Mouse (Mus musculus) gonadal fat pad, adult 2 months (tissue): ENCODE data around the gene Pard3. TPM values are rescaled to one million over a fixed set of nuclear protein-coding genes. Genes with fewer than 3 reads are reported as not detected.
A peak's percentile ranks its signal among the peaks of the same experiment; 100 is the strongest.

Experiments
- DNase-seq: peaks from one replicate; pipeline ENCODE4 v3.0.0-alpha.2; 2012; ENCODE audit warnings: low read depth
- polyA plus RNA-seq: library from polyadenylated mRNA; depleted of rRNA; stranded (reverse); fragments of >200 nt; gene quantifications from 2 replicates; pipeline ENCODE4 v1.2.3, GENCODE M21; 2012

Pard3 gene
- polyA plus RNA-seq, 1 experiment = 31.5 TPM

- DNase-seq = no peak
Observed at GRCm38 (mm10) chr8:127341046-127341445, 277.4 kb downstream of the Pard3 start.

DNA sequence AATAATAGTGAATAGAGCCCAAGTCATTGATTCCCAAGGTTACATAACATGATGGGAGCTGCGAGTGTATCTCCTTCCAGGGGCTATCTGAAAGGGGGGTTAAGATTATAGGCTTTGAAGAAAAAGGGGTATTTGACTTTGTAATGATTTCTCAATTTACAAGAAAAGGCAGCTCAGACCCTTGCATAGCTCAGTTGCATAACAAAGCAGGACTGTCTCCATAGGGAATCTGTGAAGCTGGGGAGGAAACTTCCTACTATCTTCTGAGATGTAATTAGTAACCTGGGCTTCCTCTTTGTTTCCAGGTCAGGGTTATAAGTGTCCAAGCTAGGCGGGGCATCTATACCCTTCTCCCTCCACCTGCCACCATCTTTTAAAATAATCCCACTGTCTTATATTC lies 279.4 kb downstream of the Pard3 start:
- DNase-seq = no peak

DNA sequence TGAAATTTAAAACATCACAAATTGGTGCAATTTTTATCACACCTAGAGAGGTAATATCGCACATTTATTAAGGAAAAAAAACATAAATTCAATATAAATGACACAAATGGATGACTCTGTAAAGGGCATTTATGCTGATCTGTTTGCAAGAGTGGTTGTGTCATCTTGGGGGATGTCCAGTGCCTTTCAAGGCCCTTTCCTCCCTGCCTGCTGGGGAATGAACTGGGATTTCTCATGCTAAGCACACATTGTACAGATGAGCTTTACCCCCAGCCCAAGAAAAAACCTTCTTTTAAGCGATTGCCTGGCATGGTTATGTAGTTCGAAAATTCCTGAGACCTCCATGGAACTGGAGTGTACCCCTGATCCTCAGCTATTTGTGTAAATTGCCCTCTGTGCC lies 280.7 kb downstream of the Pard3 start:
- no peak for DNase-seq

GRCm38 (mm10) chr8:127345912-127346423 lies 282.3 kb downstream of the Pard3 start:
- no peak for DNase-seq

- DNase-seq = peak; percentile 63
Observed at GRCm38 (mm10) chr8:127347890-127348495, 284.3 kb downstream of the Pard3 start.

DNA sequence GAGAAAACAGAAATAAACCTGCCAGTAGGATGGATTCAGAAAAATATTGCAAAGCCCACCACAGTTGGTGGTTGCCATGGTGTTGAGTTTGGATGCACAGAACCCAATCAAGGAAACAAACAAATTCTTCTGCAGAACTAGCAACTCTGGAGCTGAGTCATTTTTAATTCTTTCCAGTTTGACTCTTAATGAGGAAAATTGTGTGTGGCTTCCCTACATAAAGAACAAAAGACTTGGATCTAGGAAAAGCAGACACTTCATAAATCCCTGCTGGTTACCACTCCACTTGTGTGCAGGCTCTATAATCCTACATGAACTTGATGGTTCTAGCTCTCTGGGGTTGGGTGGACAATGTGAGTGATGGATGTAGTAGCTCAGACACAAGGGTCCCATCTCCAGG lies 298.1 kb downstream of the Pard3 start:
- DNase-seq = no peak

DNA sequence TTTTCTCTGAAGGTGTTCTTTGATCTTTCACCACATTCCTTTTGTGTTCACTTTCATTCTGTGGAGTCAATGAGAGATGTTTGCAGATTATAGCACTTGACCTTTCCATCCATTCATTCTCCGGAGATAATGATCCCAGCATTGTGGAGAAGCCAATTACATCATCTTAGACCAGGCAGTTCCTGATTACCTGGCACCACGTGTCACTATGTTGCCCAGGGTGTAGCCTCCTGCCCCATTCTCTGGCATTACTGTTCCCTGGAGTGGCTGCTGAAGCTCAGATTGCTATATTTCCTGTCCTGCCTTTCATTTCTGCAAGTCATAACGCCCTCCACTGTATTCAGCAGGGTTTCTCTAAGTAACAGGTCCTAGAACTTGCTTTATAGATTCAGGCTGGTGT lies 304.7 kb downstream of the Pard3 start:
- no peak for DNase-seq

DNA sequence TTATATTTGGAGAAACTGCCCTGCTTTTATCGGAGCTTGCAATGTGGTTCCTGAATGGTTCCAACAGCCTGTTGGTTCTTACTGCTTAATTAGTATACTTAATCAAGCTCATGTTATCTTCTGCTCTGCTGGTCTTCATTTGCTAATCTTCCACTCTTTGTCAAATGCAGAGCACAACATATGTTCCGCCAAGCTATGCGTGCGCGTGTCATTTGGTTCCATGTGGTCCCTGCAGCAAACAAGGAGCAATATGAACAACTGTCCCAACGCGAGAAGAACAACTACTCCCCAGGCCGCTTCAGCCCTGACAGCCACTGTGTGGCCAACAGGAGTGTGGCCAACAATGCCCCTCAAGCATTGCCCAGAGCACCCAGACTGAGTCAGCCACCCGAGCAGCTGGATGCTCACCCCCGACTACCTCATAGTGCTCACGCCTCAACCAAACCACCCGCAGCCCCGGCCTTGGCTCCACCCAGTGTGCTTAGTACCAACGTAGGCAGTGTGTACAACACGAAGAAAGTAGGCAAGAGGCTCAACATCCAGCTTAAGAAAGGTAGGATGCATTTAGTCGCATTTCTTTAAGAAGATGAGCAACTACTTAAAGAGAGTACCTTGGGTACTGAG lies 307.7 kb downstream of the Pard3 start:
- DNase-seq = no peak

- DNase-seq = no peak
Observed at GRCm38 (mm10) chr8:127377775-127378174, 314.1 kb downstream of the Pard3 start.

DNA sequence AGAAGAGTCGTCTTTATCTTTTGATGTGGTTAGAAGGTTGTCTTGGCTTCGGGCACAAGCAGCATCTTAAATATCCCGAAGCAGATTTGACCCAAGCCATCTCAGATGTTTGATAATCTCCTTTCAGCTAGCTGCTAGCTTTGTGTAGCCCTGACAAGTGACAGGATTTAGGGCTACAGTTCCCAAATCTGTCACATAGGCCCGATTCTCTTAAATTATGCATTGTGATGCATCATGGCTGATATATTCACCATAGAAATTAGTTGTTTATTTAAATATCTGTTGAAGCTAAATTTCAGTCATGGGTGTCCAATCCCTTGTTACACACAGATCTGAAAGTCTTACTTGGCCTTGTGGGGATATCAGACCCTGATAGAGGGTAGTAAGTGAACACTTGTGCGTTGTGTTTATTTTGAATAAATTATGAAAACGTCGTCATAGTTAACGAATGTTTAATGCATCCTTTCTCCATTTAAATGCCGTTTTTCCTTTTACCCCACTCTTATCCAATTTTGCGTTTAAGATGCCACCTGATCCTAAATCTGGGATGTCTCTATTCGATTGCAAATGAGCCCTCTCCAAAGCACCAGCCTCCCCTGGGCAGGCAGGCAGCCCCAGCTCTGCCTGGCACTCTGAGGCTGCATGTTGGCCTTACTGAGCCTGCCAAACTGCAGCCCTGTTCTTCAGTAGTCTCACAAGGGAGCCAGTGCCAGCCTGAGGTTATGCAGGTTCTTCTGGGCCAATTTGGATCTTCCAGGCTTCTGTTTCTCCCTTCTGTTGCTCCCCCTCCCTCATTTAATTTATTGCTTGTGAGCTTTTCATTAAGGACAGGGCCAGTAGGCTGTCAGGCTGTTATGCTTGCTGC lies 315.5 kb downstream of the Pard3 start:
- DNase-seq = no peak

- no peak for DNase-seq
Observed at GRCm38 (mm10) chr8:127381259-127381658, 317.6 kb downstream of the Pard3 start.

GRCm38 (mm10) chr8:127392700-127393099 lies 329.0 kb downstream of the Pard3 start:
- DNase-seq = no peak

DNA sequence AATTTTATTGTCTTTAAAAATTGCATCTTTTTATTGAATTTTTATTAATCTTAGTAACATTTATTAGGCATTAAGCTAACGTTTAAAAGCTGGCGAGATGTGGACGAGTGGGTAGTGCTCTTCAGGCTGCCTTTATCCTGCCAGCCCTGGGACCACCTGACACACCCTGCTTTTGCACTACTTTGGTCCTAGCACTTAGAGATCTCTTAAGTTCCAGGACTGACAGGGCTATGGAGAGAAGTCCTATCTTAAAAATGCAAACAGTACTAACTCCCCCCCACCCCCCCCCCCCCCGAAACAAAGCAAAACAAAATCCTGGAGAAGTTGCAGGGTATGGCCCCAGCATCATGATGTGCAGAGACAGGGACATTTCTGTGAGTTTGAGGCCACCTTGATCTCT lies 331.8 kb downstream of the Pard3 start:
- DNase-seq = no peak

- no peak for DNase-seq
Observed at GRCm38 (mm10) chr8:127405815-127406214, 342.1 kb downstream of the Pard3 start.

DNA sequence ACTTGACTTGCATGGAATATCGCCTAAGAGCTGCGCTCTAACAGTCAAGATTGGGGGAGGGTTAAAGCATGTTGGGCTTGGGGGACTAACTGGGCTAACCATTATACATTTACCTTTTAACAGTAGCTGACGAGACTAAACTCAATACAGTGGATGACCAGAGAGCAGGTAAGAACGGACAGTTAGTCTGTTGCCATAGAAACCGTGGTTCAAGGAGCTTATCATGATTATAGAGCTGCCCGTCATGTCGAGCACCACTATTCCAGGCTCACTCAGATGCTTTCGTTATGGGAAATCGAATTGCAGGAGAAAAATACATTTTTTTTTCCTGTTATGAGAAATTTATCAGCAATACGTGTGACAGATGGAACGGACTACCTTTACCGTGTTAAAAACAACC lies 346.9 kb downstream of the Pard3 start:
- no peak for DNase-seq

DNA sequence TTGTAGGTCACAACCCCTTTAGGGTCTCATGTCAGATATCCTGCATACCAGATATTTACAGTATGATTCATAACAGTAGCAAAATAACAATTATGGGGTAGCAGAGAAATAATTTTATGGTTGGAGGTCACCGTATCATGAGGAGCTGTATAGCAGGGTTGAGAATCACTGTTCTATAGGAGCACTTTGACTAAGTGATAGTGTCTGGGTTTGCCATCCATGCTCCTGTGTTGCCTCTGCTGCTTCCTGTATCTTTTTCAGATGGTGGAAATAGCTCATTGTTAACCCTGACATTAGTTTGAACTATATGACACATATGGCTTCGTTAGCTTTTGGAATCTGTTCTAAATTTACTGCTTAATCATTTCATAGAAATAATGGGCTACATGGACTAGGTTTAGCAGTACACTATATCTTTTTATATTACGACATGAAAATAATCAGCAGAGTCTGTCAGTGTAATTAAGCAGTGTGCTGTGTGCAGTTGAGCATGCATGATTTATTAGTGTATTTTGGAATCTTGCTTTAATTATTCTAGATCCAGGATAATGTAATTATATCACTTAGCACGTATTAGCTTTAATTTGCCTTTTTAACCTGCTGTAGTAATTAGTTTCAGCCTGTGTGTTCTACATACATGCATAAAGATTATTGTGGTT lies 347.6 kb downstream of the Pard3 start:
- no peak for DNase-seq

DNA sequence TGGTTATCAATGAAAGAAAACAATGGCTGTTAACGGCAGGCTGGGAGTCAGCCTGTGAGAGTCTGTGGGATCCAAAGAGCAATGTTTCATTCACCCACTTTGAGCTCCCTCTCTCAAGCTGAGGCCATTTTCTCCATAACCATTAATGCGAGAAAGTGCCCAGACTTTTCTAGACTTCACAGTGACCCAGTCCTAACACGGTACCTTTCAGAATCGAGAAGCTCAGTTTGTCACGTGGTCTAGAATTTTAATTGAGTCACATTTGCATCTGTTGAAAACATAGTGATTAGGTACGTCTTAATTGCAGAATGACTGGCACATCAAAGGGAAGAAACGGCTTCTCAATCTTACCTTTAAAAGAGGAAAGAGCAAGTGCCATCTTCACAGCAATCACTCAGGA lies 359.3 kb downstream of the Pard3 start:
- no peak for DNase-seq

GRCm38 (mm10) chr8:127424211-127424916 lies 360.7 kb downstream of the Pard3 start:
- no peak for DNase-seq

GRCm38 (mm10) chr8:127426857-127427256 lies 363.2 kb downstream of the Pard3 start:
- no peak for DNase-seq

- DNase-seq = no peak
Observed at GRCm38 (mm10) chr8:127428004-127428403, 364.3 kb downstream of the Pard3 start.

- no peak for DNase-seq
Observed at GRCm38 (mm10) chr8:127431236-127431635, 367.5 kb downstream of the Pard3 start.

GRCm38 (mm10) chr8:127435975-127436374 lies 372.3 kb downstream of the Pard3 start:
- no peak for DNase-seq
